Mouse (Mus musculus) hindbrain, embryonic 16.5 days (tissue): ENCODE results near the gene Irf3. TPM values are rescaled to one million over a fixed set of nuclear protein-coding genes. Genes with fewer than 3 reads are reported as not detected.

Source experiments
- ATAC-seq: fragments of 200-750 bp; cut with Nextera tagmentation; 2 replicates; pipeline ENCODE4 v1.8.0; 2017; ENCODE audit warnings: moderate TSS enrichment, moderate library complexity
- H3K27ac ChIP-seq: fragments of 300-500 bp; sonication (generic); 2 replicates; pipeline ENCODE4 v1.5.1; 2014; ENCODE audit warnings: low read depth, mild to moderate bottlenecking, control low read depth, low read length, moderate library complexity
- H3K27me3 ChIP-seq: fragments of 300-500 bp; sonication (generic); replicated peaks from 2 replicates; pipeline ENCODE4 v1.6.1; 2014; ENCODE audit warnings: low read length; ENCODE audit not compliant: control insufficient read depth, insufficient read depth
- H3K36me3 ChIP-seq: fragments of 300-500 bp; sonication (generic); 2 replicates; pipeline ENCODE4 v1.6.1; 2014; ENCODE audit warnings: mild to moderate bottlenecking, low read length, moderate library complexity, mixed read lengths; ENCODE audit not compliant: control insufficient read depth, insufficient read depth
- H3K4me1 ChIP-seq: fragments of 300-500 bp; sonication (generic); 2 replicates; pipeline ENCODE4 v1.6.1; 2014; ENCODE audit warnings: low read depth, low read length; ENCODE audit not compliant: control insufficient read depth, insufficient read depth
- H3K4me2 ChIP-seq: fragments of 300-500 bp; sonication (generic); 2 replicates; pipeline ENCODE4 v1.6.1; 2014; ENCODE audit warnings: mild to moderate bottlenecking, low read length, control low read depth, moderate library complexity
- H3K4me3 ChIP-seq: fragments of 300-500 bp; sonication (generic); 2 replicates; pipeline ENCODE4 v1.5.1; 2014; ENCODE audit warnings: mild to moderate bottlenecking, low read length, control low read depth, moderate library complexity
- H3K9ac ChIP-seq: fragments of 300-500 bp; sonication (generic); 2 replicates; pipeline ENCODE4 v1.6.1; 2014; ENCODE audit warnings: low read depth, mild to moderate bottlenecking, control low read depth, low read length, moderate library complexity
- H3K9me3 ChIP-seq: fragments of 300-500 bp; sonication (generic); 2 replicates; pipeline ENCODE4 v1.6.1; 2014; ENCODE audit warnings: mild to moderate bottlenecking, low read length, moderate library complexity; ENCODE audit not compliant: control insufficient read depth
- WGBS: fragments of 180-500 bp; shearing (Covaris S2); extraction: QIAGEN DNeasy Blood & Tissue Kit; methylation state at CpG from one replicate; pipeline ENCODE4 v1.1.7; 2014; 5-methylcytosine and 5-hydroxymethylcytosine counted together
- microRNA-seq: library from miRNA; unstranded; fragments of <30 nt; microRNA quantifications from one replicate; pipeline ENCODE4, GENCODE M21; 2017
- polyA plus RNA-seq: library from polyadenylated mRNA; unstranded; fragments of >200 nt; fragmentation: Nextera tagmentation; extraction: Ambion mirVana; gene quantifications from 2 replicates; pipeline ENCODE4 v1.2.1, GENCODE M21; 2015

Gene Irf3
- polyA plus RNA-seq, 1 experiment from 2014 or later: 63.5 TPM

- no peak overlapping the region for H3K27ac ChIP-seq
- H3K27me3 ChIP-seq: no peaks in the 10 kb centered on the region
- WGBS: 98% methylated on average over 26 of the region's 26 CpGs
- no peak overlapping the region for H3K9ac ChIP-seq
- no peaks in the 10 kb centered on the region for H3K9me3 ChIP-seq
- H3K4me3 ChIP-seq: no peak overlapping the region
- ATAC-seq: no peak
- peaks cover 18% of the 10 kb centered on the region for H3K4me1 ChIP-seq
- H3K4me2 ChIP-seq: no peak overlapping the region
- H3K36me3 ChIP-seq: peaks cover 76% of the 10 kb centered on the region
These were observed 49.5 kb downstream of the Irf3 start for GRCm38 (mm10) chr7:45046853-45047350.

GRCm38 (mm10) chr7:45047491-45047890, 50.0 kb downstream of the Irf3 start:
- no peak for ATAC-seq
- Histone ChIP-seq H3K4me1 (peaks cover 18% of the 10 kb centered on the region), H3K4me2 (no peak overlapping the region), H3K27me3 (no peaks in the 10 kb centered on the region), H3K36me3 (peaks cover 70% of the 10 kb centered on the region), H3K4me3 (no peak overlapping the region), H3K27ac (no peak overlapping the region), H3K9ac (no peak overlapping the region), H3K9me3 (no peaks in the 10 kb centered on the region)
- WGBS: 96% methylated on average over 14 of the region's 14 CpGs

DNA sequence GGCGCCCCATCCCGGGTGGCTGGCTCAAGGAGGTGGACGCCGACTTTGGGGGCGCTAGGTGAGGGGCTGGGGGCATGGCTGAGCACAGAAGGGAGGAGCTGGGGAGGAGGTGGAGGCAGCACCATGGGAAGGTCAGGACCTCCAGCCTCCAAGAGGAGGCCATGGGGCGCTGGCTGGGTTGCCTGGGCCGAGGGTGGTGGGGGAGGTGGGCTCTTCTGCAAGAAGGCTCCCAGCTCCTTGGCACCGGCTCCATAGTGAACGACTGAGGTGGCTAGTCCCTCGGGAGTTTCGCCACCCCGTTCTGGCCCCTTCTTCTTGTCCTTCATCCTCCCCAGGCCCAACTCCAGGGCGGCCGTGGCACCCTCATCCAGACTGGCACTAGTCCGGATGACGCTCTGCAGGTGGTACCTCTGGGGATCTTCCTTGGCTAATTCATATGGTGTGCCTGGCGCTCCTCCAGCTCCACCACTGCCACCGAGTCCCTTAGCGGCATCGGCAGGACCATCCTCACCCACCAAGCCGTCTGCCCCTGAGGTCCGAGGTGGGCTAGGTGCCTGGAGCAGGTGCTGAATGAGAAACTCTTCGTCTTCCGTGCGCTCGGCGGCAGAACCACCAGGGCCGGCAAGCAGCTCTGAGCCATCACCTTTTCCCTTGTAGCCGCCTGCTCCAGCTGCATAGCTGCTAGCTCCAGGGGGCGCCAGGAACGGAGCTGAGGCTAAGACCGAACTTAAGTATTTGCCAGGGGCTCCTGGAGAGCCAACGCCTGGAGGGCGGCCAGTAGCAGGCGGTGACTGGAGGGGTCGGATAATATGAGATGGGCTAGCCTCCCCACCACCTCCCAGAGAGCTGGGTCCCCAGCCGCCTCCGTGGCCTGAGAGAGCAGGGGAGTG, 50.8 kb downstream of the Irf3 start:
- WGBS: 91% methylated on average over 38 of the region's 38 CpGs
- peaks cover 18% of the 10 kb centered on the region for H3K4me1 ChIP-seq
- no peak overlapping the region for H3K4me2 ChIP-seq
- H3K36me3 ChIP-seq: peaks cover 63% of the 10 kb centered on the region
- no peak for ATAC-seq
- no peaks in the 10 kb centered on the region for H3K27me3 ChIP-seq
- H3K9me3 ChIP-seq: no peaks in the 10 kb centered on the region
- H3K4me3 ChIP-seq: no peak overlapping the region
- H3K9ac ChIP-seq: no peak overlapping the region
- H3K27ac ChIP-seq: no peak overlapping the region

DNA sequence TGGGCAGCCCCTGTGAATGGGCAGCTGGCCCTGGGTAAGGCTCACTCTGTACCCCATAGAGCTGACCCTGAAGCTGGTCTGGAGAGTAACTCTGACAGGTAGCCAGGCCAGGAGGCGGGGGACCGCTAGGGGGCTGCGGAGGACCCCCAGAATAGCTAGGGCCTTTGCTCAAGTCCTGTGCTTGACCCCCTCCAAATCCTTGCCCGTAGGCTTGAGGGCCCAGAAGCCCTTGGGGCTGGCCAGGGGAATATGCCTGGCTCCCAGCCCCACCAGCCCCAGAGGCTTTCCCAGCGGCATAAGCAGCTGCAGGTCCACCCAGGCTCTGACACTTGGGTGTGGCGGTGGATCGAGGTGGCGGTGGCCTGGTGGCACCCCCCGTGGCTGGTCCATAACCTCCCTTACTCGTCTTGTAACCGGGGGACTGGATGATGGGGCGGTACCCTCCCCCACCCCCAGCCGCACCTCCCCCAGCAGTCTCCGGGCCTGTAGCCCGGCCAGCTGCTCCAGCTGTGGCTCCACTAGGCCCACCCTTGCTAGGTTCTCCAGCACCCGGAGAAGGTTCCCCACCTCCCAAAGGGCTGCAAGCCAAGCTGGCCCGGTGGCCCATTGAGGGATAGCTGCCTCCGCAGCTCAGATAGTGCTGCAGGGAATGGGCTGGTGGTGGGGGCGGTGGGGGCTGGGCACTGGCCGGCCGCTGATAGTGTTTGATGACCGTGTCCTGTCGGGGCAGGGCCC, 51.6 kb downstream of the Irf3 start:
- H3K36me3 ChIP-seq: peaks cover 59% of the 10 kb centered on the region
- no peaks in the 10 kb centered on the region for H3K27me3 ChIP-seq
- H3K4me2 ChIP-seq: no peak overlapping the region
- no peaks in the 10 kb centered on the region for H3K9me3 ChIP-seq
- H3K4me3 ChIP-seq: no peak overlapping the region
- peaks cover 18% of the 10 kb centered on the region for H3K4me1 ChIP-seq
- whole genome bisulfite sequencing: 93% methylated on average over 23 of the region's 23 CpGs
- H3K9ac ChIP-seq: no peak overlapping the region
- H3K27ac ChIP-seq: no peak overlapping the region
- ATAC-seq: no peak

DNA sequence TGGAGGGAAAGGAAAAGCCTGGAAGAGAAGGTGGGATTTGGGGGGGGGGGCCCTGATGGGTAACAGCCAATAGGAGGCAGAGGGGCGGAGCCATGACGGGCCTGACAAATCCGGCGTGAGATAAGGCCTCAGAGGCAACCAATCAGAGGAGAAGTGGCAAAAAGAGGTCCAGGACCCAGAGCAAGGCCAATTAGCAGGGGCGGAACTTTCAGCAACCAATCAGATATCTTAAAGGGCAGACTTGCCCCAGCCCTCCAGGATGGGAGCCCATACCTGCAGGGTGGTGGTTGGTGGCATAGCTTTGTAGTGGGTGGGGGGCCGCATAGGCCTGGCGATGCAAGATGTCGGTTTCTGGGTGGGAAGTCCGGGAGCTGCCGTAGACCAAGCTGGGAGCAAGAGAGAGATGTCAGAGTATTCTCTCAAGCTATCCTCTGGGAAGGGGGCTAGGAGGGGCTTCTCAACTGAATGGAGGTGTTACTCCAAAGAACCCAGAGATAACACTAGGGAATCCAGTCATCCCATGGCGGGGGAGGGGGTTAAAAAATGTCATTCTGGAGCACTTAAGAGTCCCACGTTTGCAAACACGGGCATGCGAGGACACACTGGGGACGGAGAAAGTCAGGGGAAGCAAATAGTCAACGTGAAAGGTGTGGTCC, 53.6 kb downstream of the Irf3 start:
- Histone ChIP-seq H3K9me3 (no peaks in the 10 kb centered on the region), H3K4me2 (peak overlapping the region; percentile 93), H3K9ac (peak overlapping the region; percentile 93), H3K27ac (peak overlapping the region; percentile 100), H3K36me3 (peaks cover 42% of the 10 kb centered on the region), H3K27me3 (no peaks in the 10 kb centered on the region), H3K4me3 (peak overlapping the region; percentile 64), H3K4me1 (peaks cover 18% of the 10 kb centered on the region)
- peak; percentile 48 for ATAC-seq
- 4% methylated on average over 16 of the region's 16 CpGs for WGBS

DNA sequence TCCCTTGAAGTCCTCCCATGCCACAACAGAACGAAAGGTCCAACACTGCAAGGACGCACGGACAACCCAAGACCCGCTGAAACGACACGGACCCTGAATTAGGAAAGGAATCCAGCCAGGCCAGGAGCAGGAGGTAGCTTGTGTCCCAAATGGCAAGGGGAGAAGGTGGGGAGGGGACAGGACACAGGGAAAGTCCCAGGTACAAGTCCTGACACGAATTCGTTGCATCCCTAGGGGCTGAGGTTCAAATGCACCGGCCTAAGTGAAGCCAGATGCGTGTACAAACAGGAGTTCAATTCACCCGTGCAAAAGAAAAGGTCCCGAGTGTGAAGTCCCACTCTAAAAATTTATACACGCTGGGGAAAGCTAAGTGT, 54.1 kb downstream of the Irf3 start:
- under 1% methylated on average over 13 of the region's 13 CpGs for WGBS
- H3K27ac ChIP-seq: peak overlapping the region; percentile 100
- H3K36me3 ChIP-seq: peaks cover 38% of the 10 kb centered on the region
- peak overlapping the region; percentile 93 for H3K4me2 ChIP-seq
- H3K9me3 ChIP-seq: no peaks in the 10 kb centered on the region
- H3K9ac ChIP-seq: peak overlapping the region; percentile 93
- no peak for ATAC-seq
- no peaks in the 10 kb centered on the region for H3K27me3 ChIP-seq
- peak overlapping the region; percentile 64 for H3K4me3 ChIP-seq
- peaks cover 18% of the 10 kb centered on the region for H3K4me1 ChIP-seq

Small RNA genes within 50 kb of the gene (microRNA-seq; reads per million reads assigned to microRNA genes)
- not detected for gene Mir7054

Other genes starting within 250 kb of the Irf3 start
- gene Vrk3, start 249.2 kb upstream of the Irf3 start, polyA plus RNA-seq: 31.2 and 34.0 TPM in 2 replicates
- 1.1 and 1.4 TPM in 2 replicates for gene Zfp473, start 246.6 kb upstream of the Irf3 start, polyA plus RNA-seq
- 42.5 and 51.6 TPM in 2 replicates for gene Nup62, start 181.6 kb upstream of the Irf3 start, polyA plus RNA-seq
- 0.80 and 1.7 TPM in 2 replicates for gene Il4i1, start 181.3 kb upstream of the Irf3 start, polyA plus RNA-seq
- 2.7 and 2.9 TPM in 2 replicates for gene Atf5, start 181.0 kb upstream of the Irf3 start, polyA plus RNA-seq
- gene Akt1s1, start 148.7 kb upstream of the Irf3 start, polyA plus RNA-seq: 90.7 and 92.8 TPM in 2 replicates
- 112 and 120 TPM in 2 replicates for gene Tbc1d17, start 148.6 kb upstream of the Irf3 start, polyA plus RNA-seq
- 30.1 and 34.0 TPM in 2 replicates for gene Pnkp, start 140.5 kb upstream of the Irf3 start, polyA plus RNA-seq
- 389 and 459 TPM in 2 replicates for gene Ptov1, start 127.9 kb upstream of the Irf3 start, polyA plus RNA-seq
- gene Med25, start 104.9 kb upstream of the Irf3 start, polyA plus RNA-seq: 136 and 158 TPM in 2 replicates
- gene Fuz, start 101.6 kb upstream of the Irf3 start, polyA plus RNA-seq: 18.1 and 19.6 TPM in 2 replicates
- gene Ap2a1, start 68.2 kb upstream of the Irf3 start, polyA plus RNA-seq: 128 and 133 TPM in 2 replicates
- gene Tsks, start 54.4 kb upstream of the Irf3 start, polyA plus RNA-seq: 0.15 TPM in 1 of 2 replicates, not detected in the other
- gene Cpt1c, start 22.8 kb upstream of the Irf3 start, polyA plus RNA-seq: 58.6 and 59.7 TPM in 2 replicates
- gene Prmt1, start 11.1 kb upstream of the Irf3 start, polyA plus RNA-seq: 629 and 637 TPM in 2 replicates
- 10.2 and 15.7 TPM in 2 replicates for gene Bcl2l12, start 1.1 kb downstream of the Irf3 start, polyA plus RNA-seq
- 38.6 and 47.1 TPM in 2 replicates for gene Scaf1, start 18.7 kb downstream of the Irf3 start, polyA plus RNA-seq
- gene Rras, start 20.3 kb downstream of the Irf3 start, polyA plus RNA-seq: 13.1 and 16.7 TPM in 2 replicates
- gene Prr12, start 55.2 kb downstream of the Irf3 start, polyA plus RNA-seq: 12.8 and 13.4 TPM in 2 replicates
- gene Nosip, start 64.8 kb downstream of the Irf3 start, polyA plus RNA-seq: 68.8 and 69.0 TPM in 2 replicates
- 15.7 and 16.7 TPM in 2 replicates for gene Prrg2, start 65.0 kb downstream of the Irf3 start, polyA plus RNA-seq
- gene Rcn3, start 94.6 kb downstream of the Irf3 start, polyA plus RNA-seq: 63.3 and 77.3 TPM in 2 replicates
- gene Fcgrt, start 106.2 kb downstream of the Irf3 start, polyA plus RNA-seq: 34.1 and 40.2 TPM in 2 replicates
- gene Rps11, start 126.8 kb downstream of the Irf3 start, polyA plus RNA-seq: 698 and 709 TPM in 2 replicates
- gene Rpl13a, start 131.1 kb downstream of the Irf3 start, polyA plus RNA-seq: 587 and 622 TPM in 2 replicates
- 0.16 and 0.37 TPM in 2 replicates for gene Gm45713, start 138.6 kb downstream of the Irf3 start, polyA plus RNA-seq
- 2.0 and 2.8 TPM in 2 replicates for gene Flt3l, start 138.8 kb downstream of the Irf3 start, polyA plus RNA-seq
- gene Pih1d1, start 156.7 kb downstream of the Irf3 start, polyA plus RNA-seq: 94.5 and 97.6 TPM in 2 replicates
- gene Aldh16a1, start 156.9 kb downstream of the Irf3 start, polyA plus RNA-seq: 18.8 and 22.9 TPM in 2 replicates
- gene Slc17a7, start 166.3 kb downstream of the Irf3 start, polyA plus RNA-seq: 1.1 and 1.5 TPM in 2 replicates
- not detected in 2 replicates for gene Gfy, start 181.9 kb downstream of the Irf3 start, polyA plus RNA-seq
- 0.75 and 1.4 TPM in 2 replicates for gene Pth2, start 183.3 kb downstream of the Irf3 start, polyA plus RNA-seq
- gene Ccdc155, start 207.2 kb downstream of the Irf3 start, polyA plus RNA-seq: 0.54 and 0.65 TPM in 2 replicates
- gene Dkkl1, start 214.5 kb downstream of the Irf3 start, polyA plus RNA-seq: 13.6 and 18.4 TPM in 2 replicates
- 46.9 and 54.1 TPM in 2 replicates for gene Tead2, start 218.1 kb downstream of the Irf3 start, polyA plus RNA-seq
- 1.3 and 1.4 TPM in 2 replicates for gene Cd37, start 241.5 kb downstream of the Irf3 start, polyA plus RNA-seq
- gene Slc6a16, start 243.4 kb downstream of the Irf3 start, polyA plus RNA-seq: 0.89 and 2.0 TPM in 2 replicates